Mouse (Mus musculus) G1E (cell line): ENCODE measurements at regions not wholly inside any gene's neighbourhood (a gene's known extent, or its start where the extent isn't known, plus 50 kb on each side); places are given as distances from the start of the nearest gene placed in this dataset.

Experiments used
- ATAC-seq: 2 replicates; pipeline ENCODE4 v1.8.0; 2016; ENCODE audit warnings: mild to moderate bottlenecking; ENCODE audit not compliant: insufficient number of reproducible peaks, poor library complexity, low FRiP score, severe bottlenecking; ENCODE audit errors: extremely low read depth
- DNase-seq: peaks from one replicate; pipeline ENCODE4 v3.0.0; 2012; ENCODE audit warnings: low spot score
- H3K27me3 ChIP-seq: 2 replicates; pipeline ENCODE4 v1.6.1; 2012; ENCODE audit warnings: mild to moderate bottlenecking, low read length, inconsistent platforms; ENCODE audit not compliant: insufficient read depth
- H3K36me3 ChIP-seq: replicated peaks from 2 replicates; pipeline ENCODE3; 2012; ENCODE audit warnings: mild to moderate bottlenecking, inconsistent platforms
- H3K4me1 ChIP-seq: 2 replicates; pipeline ENCODE4 v1.6.1; 2012; ENCODE audit warnings: low read depth, low read length, inconsistent platforms, mixed read lengths; ENCODE audit not compliant: insufficient read depth
- H3K4me3 ChIP-seq: 2 replicates; pipeline ENCODE4 v1.5.1; 2012; ENCODE audit warnings: low read depth, mild to moderate bottlenecking, inconsistent platforms, low read length, moderate library complexity, mixed read lengths
- H3K9me3 ChIP-seq: replicated peaks from 2 replicates; pipeline ENCODE4 v1.6.1; 2012; ENCODE audit warnings: inconsistent platforms
- CTCF ChIP-seq: IDR thresholded peaks from 2 replicates; pipeline ENCODE4 v1.5.1; 2012; ENCODE audit warnings: low read depth, low read length, inconsistent platforms, mixed read lengths
- GATA1 ChIP-seq: IDR thresholded peaks from 2 replicates; pipeline ENCODE4 v1.6.1; 2012; ENCODE audit warnings: borderline replicate concordance, low read length, inconsistent platforms, mixed read lengths
- GATA2 ChIP-seq: IDR thresholded peaks from 2 replicates; pipeline ENCODE4 v1.6.1; 2012; ENCODE audit warnings: low read depth, low read length, inconsistent platforms, borderline replicate concordance
- POLR2AphosphoS5 ChIP-seq: IDR thresholded peaks from 2 replicates; pipeline ENCODE4 v1.6.1; 2012; ENCODE audit warnings: low read depth, low read length, inconsistent platforms; ENCODE audit not compliant: insufficient replicate concordance
- TAL1 ChIP-seq: conservative IDR thresholded peaks from 2 replicates; pipeline ENCODE4 v1.6.1; 2012; ENCODE audit warnings: low read depth, low read length, inconsistent platforms, mixed read lengths

DNA sequence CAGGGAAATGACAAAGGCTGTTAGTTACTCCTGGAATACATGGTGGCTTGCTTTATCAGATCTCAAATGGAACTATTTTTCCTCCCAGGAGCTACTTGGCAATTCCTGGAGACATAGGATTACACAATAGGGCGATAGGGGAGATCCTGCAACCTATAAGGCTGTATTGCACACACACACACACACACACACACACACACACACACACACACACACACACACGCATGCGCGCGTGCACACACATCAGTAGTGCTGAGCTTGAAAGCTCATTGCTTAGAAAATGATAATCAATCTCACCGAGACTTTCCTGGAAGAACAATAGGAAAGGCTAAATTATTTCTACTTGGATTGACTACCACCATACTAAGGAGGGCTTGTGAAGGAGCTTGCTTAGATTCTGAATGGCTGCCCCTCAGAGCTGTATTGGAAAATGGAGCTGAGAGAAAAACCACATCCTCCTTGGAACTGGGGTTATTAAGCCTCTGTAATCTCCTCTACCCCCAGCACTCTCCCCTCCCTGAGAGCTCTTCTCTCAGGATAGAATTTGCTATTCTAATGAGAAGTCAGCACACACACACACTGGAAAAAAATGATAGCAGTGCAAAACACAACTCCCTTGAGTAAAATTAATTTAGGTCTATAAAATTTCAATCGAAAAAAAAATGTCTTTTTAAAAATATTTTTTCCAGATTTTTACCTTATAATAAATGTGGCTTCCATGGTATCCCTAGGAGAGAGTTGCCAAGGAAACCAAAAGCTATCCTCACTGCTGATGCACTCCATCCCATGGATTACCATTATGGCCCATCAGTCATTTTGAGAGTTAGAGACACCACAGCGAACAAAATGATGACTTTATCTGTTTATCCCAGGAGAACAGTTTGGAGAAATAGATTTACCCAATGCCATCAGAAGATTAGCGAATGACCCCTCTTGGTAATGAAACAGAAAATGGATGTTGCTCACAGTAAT is 217.1 kb upstream of the Slco3a1 start:
- Histone ChIP-seq H3K27me3 (no peaks in the 10 kb centered on the region), H3K4me1 (no peaks in the 10 kb centered on the region), H3K9me3 (peaks cover 11% of the 10 kb centered on the region), H3K36me3 (no peaks in the 10 kb centered on the region), H3K4me3 (no peak overlapping the region)
- ATAC-seq, result no peak
- no peak for TF ChIP-seq POLR2AphosphoS5
- no peak for TF ChIP-seq GATA1
- TF ChIP-seq GATA2, result no peak
- no peak for TF ChIP-seq TAL1
- TF ChIP-seq CTCF, result no peak
- no peak for DNase-seq

DNA sequence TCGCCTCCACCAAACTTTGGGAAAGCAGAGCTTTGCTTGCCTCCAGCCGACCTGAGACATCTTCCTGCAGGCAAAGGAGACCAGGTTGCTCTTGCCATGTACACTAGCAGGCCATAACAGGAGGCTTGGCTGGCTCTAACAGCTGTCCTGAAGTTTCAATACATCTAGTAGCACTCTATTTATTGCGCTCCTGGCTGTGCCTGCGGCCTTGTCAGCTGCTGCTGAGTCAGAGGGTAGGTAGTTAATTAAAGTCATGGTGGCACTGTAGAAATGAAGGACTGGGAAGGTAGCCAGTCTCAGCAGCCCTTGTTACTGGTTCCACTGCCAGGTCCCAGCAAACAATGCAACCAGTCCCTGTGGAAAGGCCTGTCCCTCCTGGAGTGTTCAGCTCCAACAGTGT is 212.0 kb upstream of the Slco3a1 start:
- Histone ChIP-seq H3K4me3 (no peak overlapping the region), H3K27me3 (no peaks in the 10 kb centered on the region), H3K36me3 (no peaks in the 10 kb centered on the region), H3K9me3 (peaks cover 5% of the 10 kb centered on the region; the same call in 1 of the 2 replicates), H3K4me1 (no peaks in the 10 kb centered on the region)
- DNase-seq (no peak), ATAC-seq (no peak)
- TF ChIP-seq TAL1 (no peak), CTCF (no peak), GATA1 (no peak), POLR2AphosphoS5 (no peak), GATA2 (no peak)

- Histone ChIP-seq H3K27me3 (no peaks in the 10 kb centered on the region), H3K36me3 (no peaks in the 10 kb centered on the region), H3K9me3 (0 out of 2 replicates have a peak, but pooled peaks cover 3% of the 10 kb centered on the region), H3K4me3 (no peak overlapping the region), H3K4me1 (no peaks in the 10 kb centered on the region)
- ATAC-seq (no peak), DNase-seq (no peak)
- TF ChIP-seq CTCF (no peak), GATA1 (no peak), GATA2 (no peak), TAL1 (no peak), POLR2AphosphoS5 (no peak)
Measured at GRCm38 (mm10) chr7:74757469-74757868, 202.9 kb upstream of the Slco3a1 start.

GRCm38 (mm10) chr7:74747704-74748103 is 193.1 kb upstream of the Slco3a1 start:
- ATAC-seq (no peak), DNase-seq (no peak)
- Histone ChIP-seq H3K9me3 (peaks cover 8% of the 10 kb centered on the region; the same call in 1 of the 2 replicates), H3K27me3 (no peaks in the 10 kb centered on the region), H3K36me3 (no peaks in the 10 kb centered on the region), H3K4me1 (no peaks in the 10 kb centered on the region), H3K4me3 (no peak overlapping the region)
- TF ChIP-seq GATA2 (no peak), CTCF (no peak), POLR2AphosphoS5 (no peak), GATA1 (no peak), TAL1 (no peak)

DNA sequence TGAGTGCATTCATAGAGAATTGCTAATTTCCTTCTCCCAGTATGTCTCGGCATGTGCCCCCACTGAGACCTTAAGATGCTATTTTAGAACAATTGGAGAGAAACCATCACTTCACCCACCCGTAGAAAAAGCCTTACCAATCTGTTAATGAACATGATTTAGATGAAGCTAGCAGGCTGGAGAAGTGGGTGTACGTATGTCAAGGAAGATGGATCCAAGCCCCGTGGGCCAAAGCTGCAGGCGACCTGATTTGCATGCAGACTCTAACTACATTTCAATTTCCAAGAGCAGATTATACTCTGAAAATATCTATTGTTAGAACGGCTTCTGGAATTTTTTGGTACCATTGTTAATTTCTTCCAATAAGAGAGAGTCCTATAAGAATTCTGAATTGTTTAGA is 180.4 kb upstream of the Slco3a1 start:
- no peak for ATAC-seq
- Histone ChIP-seq H3K9me3 (peaks cover 3% of the 10 kb centered on the region; the same call in 1 of the 2 replicates), H3K4me3 (no peak overlapping the region), H3K27me3 (no peaks in the 10 kb centered on the region), H3K4me1 (no peaks in the 10 kb centered on the region), H3K36me3 (no peaks in the 10 kb centered on the region)
- no peak for DNase-seq
- no peak for TF ChIP-seq TAL1
- TF ChIP-seq GATA1, result no peak
- no peak for TF ChIP-seq GATA2
- no peak for TF ChIP-seq POLR2AphosphoS5
- no peak for TF ChIP-seq CTCF

DNA sequence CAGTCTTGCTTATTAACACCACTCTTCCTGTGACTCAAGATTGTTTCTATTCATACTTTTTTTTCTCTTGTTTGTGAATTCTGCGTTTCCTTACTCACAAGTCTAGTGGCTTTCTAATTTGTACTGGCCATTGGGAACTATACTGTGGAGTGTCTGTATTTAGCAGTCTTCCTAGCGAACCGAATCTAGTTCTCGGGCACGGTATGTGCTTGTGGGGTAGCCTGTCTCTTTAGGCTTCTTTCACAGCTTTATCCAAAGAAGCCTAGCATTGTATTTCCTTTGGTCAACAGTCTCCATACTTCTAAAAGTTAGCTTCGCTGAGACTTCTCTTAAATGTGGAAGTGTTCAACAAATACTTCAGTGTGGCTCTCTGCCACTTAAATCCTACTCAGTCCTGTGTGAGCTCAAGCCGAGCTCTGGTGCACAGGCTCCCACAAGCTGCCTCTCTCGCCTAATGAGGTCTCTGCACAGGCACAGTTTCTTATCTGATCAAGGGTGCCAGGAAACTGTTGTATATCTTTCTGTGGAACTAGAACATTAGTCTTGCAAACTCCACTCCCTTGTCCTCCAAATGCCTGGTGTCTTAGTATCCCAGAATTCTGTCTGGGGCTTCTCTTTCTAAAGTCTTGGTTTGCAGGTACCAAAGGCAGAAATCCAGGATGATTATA is 171.9 kb upstream of the Slco3a1 start:
- Histone ChIP-seq H3K36me3 (no peaks in the 10 kb centered on the region), H3K4me1 (no peaks in the 10 kb centered on the region), H3K9me3 (peaks cover 5% of the 10 kb centered on the region; the same call in 1 of the 2 replicates), H3K27me3 (no peaks in the 10 kb centered on the region), H3K4me3 (no peak overlapping the region)
- TF ChIP-seq TAL1, result no peak
- TF ChIP-seq CTCF, result no peak
- TF ChIP-seq POLR2AphosphoS5, result no peak
- no peak for TF ChIP-seq GATA2
- TF ChIP-seq GATA1, result no peak
- no peak for DNase-seq
- no peak for ATAC-seq
